Mouse (Mus musculus): ENCODE data around the gene Tmco4.

The Tmco4 gene

DNA sequence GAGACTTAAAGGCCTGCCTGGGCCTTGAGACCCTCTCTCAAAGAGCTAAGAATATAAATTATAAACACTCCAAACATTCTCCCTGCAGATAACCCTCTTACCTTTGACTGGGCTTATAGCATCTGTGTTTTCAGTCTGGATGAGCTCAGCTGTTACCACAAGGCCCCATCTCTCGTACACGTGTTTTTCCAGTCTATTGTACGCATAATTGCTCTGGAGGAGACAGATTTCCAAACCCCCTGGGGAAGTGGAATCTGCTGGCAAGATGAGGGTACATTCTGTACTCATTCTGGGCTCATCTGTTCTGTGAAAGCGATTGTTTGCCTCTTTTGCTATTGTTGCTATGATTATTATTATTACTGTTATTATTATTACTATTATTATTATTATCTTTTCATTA is 46.3 kb downstream of the Tmco4 start:
- DNase-seq (ENCODE audit: low read depth, low spot score) = no peak

DNA sequence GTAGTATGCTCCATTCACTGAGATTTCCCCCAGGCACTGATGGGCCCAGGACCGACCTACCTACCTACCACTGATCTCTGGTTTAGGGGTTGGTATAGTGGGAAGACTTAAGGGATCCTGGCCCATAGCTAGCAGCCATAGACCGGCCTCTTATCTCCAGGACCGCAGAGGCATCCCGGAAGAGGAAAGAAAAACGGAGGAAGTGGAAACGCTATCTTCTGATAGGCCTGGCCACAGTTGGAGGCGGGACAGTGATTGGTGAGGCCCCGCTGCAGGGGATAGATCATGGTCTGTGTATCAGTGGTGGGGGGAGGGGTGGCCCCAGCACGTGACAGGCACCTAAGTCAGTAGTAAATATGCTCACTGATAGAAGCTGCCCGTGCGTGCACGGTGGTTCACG is 46.7 kb downstream of the Tmco4 start:
- peak; percentile 77 for DNase-seq (ENCODE audit: low read depth, low spot score)

DNA sequence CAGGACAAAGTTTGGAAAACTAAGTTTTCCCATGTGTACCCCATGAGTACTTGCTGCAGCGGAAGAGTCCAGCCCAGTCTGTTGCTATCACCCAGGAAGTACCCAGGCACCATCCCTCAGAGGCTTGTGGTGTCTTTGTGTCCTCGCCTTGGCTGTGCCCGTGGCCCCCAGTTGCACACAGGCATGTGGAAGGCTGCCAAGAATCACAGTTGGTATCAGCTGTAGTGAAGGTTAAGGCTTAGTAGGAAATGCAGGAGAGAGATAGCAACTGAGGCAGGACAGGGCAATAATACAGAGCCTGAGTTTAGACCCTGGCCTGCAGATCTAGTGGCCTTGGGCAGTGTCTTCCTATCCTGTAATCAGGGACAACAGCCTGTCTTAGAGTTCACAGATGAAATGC is 47.7 kb downstream of the Tmco4 start:
- no peak for DNase-seq (ENCODE audit: low read depth, low spot score)

DNA sequence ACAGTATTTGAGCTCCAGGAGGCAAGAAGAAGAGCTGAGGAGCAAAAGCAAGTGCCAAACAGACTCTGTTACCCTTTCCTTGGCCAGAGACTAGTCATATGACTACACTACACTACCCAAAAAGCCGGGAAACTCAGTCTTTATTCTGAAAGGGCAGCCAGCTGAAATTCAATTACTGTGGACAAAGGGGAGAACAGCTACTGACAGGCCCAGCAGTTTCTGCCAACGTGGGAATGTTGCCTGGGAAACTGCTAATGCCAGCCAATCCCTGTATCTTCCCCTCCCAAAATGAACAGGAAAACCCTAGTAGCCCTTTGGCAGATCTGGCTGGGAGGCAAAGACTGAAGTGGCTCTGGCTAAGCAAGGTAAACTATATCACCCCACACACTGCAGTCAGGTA is 51.7 kb downstream of the Tmco4 start:
- DNase-seq (ENCODE audit: low read depth, low spot score) = no peak

DNA sequence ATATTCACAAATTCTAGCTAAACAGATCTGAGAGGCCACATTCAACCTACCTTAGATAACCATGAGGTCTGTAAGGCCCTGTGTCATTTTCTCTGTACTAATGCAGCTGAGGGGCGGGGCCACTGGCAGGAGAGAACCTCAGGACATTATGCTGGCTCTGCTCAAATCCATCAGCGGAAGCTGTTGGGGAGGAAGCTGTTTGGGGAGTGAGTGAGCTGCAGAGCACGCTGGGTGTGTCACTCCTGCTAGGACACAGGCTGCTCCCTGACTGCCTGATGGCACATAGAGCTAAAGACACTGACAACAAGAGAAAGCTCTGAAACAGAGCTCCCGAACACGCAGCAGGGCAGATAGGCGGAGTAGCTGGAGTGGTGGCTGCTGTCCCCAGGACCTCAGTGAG is 58.0 kb downstream of the Tmco4 start:
- DNase-seq (ENCODE audit: low read depth, low spot score) = no peak

DNA sequence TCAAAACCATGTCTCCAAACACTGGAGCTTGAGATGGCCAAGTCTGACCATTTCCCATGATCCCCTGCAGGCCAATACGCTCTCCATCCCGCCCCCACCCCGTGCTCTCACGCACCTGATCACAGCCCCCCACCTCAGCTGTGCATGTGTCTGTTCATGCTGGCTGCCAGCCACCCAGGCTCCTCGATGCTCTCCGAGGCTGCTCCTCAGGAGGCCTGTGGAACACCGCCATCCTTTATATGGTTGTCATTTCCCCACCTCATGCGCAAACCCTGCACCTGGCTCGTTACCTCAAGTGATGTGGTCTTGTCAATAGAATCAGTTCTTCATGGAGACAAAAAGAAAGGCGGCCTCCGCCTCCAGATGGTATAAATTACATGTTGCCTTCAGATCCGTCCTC is 59.8 kb downstream of the Tmco4 start:
- DNase-seq (ENCODE audit: low read depth, low spot score) = no peak

DNA sequence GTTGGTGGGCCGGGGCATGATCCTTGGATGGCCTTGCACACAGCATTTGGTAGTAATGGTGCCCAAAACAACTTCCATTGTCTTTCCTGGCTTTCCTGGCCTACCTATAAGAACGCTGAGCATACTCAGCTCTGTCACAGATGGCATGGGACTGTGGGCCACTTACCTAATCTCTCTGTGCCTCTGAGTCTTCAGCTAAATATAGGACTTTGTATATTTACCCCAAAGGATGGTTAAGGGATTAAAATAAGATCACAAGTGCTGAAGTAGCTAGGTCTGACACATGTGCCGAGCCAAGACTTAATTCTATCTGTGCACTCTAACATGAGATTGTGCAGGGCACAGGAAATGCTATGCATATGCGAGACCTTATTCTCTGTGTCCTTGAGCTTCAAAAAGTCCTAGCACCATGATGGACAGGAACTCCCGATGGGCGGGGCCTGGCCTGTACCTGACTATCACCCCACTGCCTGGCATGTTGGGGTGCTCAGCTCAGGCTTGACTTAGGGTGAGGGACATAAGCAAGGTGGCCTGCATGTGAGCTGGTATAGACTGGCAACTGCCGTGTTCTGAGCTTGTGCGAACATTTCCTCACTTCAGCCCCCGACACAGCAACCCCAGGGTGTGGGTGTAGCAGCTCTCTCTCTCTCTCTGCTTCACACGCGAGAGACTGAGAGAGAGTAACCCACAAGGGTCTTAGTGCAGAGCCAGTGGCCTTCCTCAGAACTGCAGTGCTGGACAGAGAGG is 60.7 kb downstream of the Tmco4 start:
- DNase-seq (ENCODE audit: low read depth, low spot score) = no peak

DNA sequence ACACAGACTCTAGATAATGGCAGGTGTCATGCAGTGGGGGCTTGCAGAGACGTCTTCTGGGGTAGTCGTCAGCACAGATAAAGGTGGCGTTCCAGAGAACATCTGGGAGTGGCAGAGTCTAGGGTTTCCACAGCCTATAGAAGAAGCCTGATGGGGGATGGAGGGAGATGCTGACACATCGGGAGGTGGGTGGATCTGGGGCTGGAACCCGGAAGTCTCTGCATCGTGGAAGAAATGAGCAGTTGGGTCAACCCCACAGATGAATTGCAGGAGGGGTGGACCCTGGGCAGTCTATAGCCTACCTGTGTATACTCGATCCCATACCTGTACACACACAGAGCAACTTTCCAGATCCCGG is 61.3 kb downstream of the Tmco4 start:
- no peak for DNase-seq (ENCODE audit: low read depth, low spot score)

DNA sequence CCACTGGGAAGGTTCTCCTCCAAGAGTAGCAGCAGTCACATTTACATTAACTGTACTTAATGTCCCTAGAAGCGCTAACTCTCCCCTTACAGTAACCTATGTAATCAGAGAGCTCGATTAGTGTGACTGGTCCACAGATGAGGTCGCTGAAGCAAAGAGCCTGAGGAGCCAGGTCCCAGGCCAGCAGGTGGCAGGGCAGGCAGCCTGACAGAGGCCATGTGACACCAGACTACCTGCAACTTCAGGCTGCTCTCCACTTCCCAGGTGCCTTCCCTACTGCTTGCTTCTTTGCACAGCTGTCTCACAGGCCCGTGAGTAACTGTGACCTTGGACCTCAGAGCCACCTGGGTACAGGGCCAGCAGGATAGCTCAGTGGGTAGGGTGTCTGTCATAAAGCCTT is 61.9 kb downstream of the Tmco4 start:
- DNase-seq (ENCODE audit: low read depth, low spot score) = no peak

DNA sequence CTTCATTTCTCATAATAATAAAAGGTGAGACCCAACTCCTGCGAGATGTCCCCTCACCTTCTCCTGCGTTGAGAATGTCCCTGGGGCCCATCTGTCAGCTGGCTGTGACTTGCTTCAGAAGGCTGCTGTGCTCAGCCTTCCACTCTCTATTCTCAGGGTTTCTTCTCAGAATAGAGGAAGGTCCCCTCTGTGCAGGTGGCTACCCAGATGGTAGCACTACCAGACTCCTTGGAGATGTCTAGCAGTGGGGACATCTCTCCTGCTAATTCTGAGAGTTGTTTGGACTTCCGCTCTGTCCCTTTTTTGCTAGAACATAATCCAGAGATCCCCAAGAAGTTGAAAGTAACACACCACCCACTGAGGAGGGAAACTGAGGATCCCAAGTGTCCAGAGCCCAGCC is 62.3 kb downstream of the Tmco4 start:
- DNase-seq (ENCODE audit: low read depth, low spot score) = no peak

DNA sequence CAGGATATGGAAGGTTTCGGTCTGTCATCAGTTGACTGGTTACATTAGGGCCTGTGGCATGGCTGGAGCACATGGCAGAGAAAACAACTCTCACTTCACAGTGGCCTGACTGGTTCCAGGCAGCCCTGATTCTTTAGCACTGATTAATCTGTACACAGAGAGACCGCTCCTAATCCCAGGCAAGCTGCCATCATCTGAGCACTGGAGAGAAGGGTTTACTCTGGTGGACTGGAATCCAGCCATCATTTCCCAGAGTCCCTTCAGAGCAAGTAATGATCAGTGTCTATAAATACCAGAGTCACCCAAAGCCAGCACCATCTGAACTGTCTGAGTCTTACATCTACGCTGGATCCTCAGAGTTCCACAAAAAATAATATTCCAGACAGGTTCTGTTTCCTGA is 63.1 kb downstream of the Tmco4 start:
- DNase-seq (ENCODE audit: low read depth, low spot score) = no peak

DNA sequence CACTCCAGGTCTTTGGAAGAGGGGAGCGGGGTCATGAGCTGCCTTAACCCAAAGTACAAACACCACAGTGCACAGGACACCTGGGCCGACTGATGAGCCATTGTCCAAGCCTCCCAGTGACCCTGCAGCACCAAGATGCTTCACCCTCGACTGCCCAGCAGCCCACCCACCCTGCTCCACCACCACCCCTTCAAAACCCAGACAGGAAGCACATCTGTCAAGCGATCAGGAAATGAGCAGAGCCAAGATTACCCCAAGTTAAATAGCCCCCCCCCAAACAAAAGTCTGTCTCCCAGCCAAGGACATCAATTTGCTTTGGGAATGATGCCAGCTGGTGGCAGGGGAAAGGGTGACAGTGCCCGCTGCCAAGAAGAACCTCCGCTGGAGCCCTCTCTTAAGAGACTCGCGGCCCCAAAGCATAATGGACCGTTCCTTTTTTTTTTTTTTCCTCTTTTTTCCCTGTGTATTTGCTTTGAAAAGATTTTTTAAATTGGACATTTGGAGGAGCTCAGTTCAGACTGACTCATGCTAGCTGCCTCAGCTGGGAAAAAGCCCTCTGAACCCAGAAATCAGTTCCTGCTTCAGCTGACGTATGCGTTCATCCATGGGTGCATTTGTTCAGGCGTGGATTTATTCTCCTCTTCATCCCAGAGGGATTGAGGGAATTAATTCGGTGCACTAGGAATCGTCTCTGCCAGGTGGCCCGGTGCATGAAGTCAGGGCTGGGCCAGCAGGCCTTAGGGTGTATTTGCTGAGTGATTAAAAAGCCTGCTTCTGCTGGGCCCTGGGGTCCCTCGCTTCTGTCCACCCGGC is 65.3 kb downstream of the Tmco4 start:
- no peak for DNase-seq (ENCODE audit: low read depth, low spot score)

DNA sequence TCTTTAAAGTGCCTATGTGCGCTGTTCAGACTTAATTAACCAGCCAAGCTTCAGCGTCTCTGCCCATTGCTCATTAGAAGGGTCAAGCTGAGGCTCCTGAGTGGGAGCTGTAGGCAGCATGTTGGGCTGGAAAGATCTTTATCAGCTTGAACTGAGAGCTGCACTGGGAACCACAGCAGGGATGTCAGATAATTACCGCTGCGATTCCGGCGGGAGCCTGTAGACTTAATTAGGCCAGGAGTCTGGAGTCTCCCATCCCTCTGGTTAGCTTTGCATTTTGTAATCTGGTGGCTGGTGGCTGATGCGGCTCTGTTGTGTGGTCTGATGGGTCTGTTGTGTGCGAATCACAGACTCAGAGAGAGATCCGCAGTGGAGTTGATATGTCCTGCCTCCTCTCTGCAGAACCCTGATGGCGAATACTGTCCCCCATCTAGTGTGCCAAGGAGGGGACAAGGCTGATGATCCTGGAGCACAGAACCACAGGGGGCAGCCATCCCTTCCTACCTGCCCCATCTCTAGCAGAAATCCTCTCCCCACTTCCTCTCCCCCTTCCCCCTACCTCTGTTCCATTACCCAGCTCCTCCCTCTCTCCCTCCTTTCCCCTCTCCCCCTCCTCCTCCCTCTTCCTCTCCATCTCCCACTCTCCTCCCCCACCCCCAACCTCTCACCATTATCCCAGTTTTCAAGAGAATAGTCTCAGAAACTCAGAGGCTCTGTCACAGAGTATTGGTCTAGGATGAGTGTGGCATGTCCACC is 67.6 kb downstream of the Tmco4 start:
- no peak for DNase-seq (ENCODE audit: low read depth, low spot score)

DNA sequence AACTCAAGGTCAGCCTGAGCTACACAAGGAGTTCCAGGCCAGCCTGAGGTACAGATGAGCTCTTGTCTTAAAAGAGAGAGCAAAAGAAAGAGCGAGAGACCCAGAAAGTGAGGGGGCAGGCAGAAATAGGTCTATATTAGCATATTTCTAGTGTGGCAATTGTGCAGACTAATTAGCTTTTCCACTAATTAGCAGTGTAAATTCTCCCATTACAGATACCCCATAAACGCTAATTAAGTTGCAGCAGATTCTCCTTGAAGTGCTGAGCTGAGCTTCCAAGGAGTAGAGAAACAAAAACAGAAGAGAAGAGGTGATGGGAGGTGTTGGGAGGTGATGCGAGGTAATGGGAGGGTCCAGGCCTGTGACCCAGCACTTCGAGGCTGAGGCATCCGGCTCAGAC is 69.9 kb downstream of the Tmco4 start:
- no peak for DNase-seq (ENCODE audit: low read depth, low spot score)

DNA sequence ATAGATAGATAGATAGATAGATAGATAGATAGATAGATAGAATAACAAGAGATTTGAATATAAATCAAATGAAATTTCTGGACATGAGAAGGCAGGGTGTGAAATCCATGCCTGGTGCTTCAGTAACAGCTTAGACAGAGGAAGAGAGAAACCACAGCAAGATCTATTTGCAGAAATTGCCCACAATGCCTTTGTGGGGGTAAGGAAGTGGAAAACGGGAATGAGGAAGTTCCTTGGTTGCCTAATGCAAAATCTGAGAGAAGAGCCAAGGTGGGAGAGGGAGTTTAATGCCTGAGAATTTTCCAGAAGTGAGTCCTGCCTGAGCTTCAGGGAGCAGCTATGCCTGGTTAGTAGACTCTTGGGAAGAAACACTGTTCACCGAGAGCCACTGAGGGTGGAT is 70.9 kb downstream of the Tmco4 start:
- DNase-seq (ENCODE audit: low read depth, low spot score) = no peak

DNA sequence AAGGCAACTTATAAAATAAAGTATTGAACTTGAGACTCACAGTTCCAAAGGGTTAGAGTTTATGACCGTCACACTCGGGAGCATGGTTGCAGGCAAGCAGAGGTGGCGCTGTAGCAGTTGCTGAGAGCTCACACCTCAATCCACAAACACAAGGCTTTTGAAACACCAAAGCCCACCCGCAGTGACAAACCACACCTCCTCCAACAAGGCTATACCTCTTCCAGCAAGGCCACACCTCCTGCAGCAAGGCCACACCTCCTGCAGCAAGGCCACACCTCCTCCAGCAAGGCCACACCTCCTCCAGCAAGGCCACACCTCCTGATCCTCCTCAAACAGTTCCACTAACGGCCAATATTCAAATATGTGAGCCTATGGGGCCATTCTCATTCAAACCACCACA is 71.9 kb downstream of the Tmco4 start:
- DNase-seq (ENCODE audit: low read depth, low spot score) = peak; percentile 73

DNA sequence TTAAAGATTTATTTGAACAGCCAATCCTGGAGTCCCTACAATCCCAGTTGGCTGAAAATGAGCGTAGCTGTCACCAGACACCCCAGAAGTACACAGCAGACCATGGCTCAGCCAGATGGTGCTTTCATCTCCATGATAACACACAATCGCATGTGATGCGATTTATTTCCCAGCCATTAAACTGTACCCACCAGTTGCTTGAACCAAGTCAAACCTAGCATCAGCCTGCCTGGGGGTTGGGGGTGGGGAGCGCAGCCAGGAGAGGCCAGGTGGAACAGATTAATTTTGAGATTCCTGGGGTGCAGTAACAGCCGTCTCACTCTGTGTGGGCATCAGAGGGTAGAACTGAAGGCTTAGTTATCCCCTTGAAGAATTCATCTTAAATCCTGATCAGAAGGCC is 73.7 kb downstream of the Tmco4 start:
- DNase-seq (ENCODE audit: low read depth, low spot score) = no peak

DNA sequence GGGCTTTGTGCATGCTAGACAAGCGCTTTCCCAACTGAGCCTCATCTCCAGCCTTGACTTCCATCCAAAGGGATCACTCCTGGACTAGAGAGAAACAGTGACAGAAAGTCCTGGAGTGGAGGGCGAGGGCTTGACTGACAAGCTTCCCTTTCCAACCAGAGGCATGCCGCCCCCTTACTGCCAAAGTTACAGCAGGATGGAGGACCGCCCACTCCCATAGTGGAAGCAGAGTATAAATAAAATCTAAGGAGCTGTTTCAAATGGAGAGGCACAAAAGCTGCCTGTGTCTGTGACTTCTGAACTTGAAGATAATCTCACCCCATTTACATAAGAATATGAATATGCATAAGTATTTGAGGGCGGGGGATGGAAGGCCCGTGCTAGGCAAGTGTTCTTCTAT is 75.8 kb downstream of the Tmco4 start:
- no peak for DNase-seq (ENCODE audit: low read depth, low spot score)

DNA sequence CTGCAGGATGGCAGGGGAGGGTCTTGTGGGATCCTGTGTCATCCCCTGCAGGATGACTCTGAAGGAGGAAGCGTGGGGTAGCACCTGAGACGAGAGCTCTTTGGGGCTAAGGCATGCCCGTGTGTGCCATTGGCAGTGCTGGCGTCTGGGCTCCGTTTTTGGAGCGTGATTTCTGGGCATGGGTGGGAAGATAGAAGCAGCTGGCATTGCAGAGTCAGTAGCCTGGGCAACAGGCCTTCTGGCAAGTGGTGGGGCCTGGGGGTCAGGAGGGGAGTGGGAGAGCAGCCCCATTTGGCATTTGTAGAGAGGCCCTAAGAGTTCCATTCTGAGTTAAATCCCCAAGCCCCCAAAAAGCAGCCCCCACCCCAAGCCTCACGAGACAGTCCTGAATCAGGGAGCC is 80.1 kb downstream of the Tmco4 start:
- no peak for DNase-seq (ENCODE audit: low read depth, low spot score)

DNA sequence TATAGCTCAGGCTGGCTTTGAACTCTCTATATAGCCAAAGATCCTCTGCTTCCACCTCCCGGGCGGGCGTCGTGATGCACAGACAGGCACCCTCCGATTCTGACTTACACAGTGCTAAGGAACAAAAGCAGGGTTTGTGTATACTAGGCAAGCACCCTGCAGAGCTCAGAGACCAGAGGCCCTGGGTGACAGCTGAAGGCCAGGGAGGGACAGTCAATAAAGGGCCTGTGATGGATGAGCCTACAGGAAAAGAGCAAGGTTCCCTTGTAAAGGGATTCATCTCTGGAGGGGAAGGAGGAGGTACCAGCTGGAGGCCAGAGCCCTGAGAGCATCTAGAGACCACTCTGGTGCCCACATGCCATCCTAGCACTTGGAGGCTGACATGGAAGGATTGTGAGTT is 80.7 kb downstream of the Tmco4 start:
- no peak for DNase-seq (ENCODE audit: low read depth, low spot score)

DNA sequence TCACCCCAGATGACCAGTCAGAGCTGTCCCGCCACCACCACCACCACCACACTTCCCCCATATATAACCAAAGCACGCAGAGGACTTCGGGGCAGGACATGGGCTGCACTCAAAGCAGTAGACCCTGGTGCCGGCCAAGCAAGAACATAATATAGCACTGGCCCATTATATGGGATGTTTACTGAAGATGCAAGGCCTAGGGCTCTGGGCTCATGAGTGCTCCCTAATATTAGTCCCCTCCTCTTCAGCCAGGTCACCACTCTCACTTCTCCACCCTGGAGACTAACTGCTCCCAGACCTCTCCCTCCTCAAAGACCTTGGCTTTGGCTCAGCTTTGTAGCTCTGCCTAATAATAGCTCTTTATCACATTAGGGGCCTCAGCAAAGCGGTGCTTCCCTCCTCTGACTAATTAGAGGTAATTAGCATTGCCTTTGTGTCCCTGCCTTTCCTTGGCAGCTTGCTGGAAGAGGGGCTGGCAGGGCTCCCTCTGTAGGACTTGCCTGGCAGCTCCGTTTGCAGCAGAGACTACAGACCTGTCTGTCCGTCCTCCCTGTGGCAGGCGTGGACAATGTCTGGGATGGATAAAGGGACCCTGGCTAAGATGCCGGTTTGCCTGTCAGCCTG is 81.7 kb downstream of the Tmco4 start:
- no peak for DNase-seq (ENCODE audit: low read depth, low spot score)

DNA sequence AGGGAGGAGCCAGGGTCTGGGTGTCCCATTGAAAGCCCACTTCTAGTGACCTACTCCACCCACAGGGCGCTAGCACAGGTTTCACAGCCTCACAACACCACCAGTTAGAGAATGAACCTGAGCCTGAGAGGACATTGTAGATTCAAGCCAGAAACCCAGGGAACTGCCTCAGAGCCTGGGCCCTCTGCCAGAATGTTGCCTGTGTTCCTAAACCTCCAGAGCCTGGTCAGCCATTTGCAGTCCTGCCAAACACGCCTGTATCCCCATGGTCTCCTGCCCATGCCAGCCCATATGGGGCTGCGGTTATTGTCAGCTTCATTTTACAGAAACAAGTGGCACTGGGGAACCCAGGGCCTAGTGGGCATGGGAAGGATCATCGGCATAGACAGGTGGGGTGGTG is 82.6 kb downstream of the Tmco4 start:
- no peak for DNase-seq (ENCODE audit: low read depth, low spot score)

Data from R1 (cell line).